Mouse (Mus musculus) MEL (cell line): ENCODE measurements around the gene Lcn10. TPM values are rescaled to one million over a fixed set of nuclear protein-coding genes. Genes with fewer than 3 reads are reported as not detected.

Experiments used
- DNase-seq: peaks from one replicate; pipeline ENCODE4 v3.0.0; 2011; ENCODE audit warnings: low read depth, low spot score
- H3K27ac ChIP-seq: 2 replicates; pipeline ENCODE4 v1.5.1; 2012; ENCODE audit warnings: low read depth, mild to moderate bottlenecking, control low read depth, low read length, moderate library complexity; ENCODE audit not compliant: control insufficient read depth
- H3K27me3 ChIP-seq, 2 experiments: fragments of 150-350 bp in 1 of 2; sonication (generic) in 1 of 2; 2 replicates each; pipeline ENCODE4 v1.6.1; 2012; ENCODE audit warnings: low read length in 2 of 2, mild to moderate bottlenecking in 2 of 2, improper control_type of control experiment in 1 of 2, moderate library complexity in 1 of 2; ENCODE audit not compliant: insufficient read depth in 2 of 2, control insufficient read depth in 1 of 2
- H3K36me3 ChIP-seq, 2 experiments: 2 replicates each; pipeline ENCODE4 v1.6.1; 2012 to 2014; ENCODE audit warnings: low read length in 2 of 2, improper control_type of control experiment in 1 of 2, inconsistent platforms in 1 of 2, mild to moderate bottlenecking in 1 of 2; ENCODE audit not compliant: insufficient read depth in 2 of 2, control insufficient read depth in 1 of 2
- H3K4me1 ChIP-seq, 2 experiments: fragments of 150-350 bp in 1 of 2; sonication (generic) in 1 of 2; 2 replicates each; pipeline ENCODE4 v1.6.1; 2012; ENCODE audit warnings: low read length in 2 of 2, improper control_type of control experiment in 1 of 2, mild to moderate bottlenecking in 1 of 2; ENCODE audit not compliant: insufficient read depth in 2 of 2, control insufficient read depth in 1 of 2
- H3K4me3 ChIP-seq, 2 experiments: fragments of 150-350 bp in 1 of 2; sonication (generic) in 1 of 2; 2 replicates each; pipeline ENCODE4 v1.5.1; 2012; ENCODE audit warnings: low read depth in 2 of 2, low read length in 2 of 2, mild to moderate bottlenecking in 2 of 2, moderate library complexity in 2 of 2, control low read depth in 1 of 2, improper control_type of control experiment in 1 of 2; ENCODE audit not compliant: control insufficient read depth in 1 of 2, insufficient read depth in 1 of 2
- H3K79me2 ChIP-seq: 2 replicates; pipeline ENCODE4 v1.6.1; 2012; ENCODE audit warnings: mild to moderate bottlenecking, low read length, moderate library complexity; ENCODE audit not compliant: control insufficient read depth, poor library complexity, insufficient read depth
- H3K9ac ChIP-seq: 2 replicates; pipeline ENCODE4 v1.6.1; 2012; ENCODE audit warnings: low read depth, mild to moderate bottlenecking, control low read depth, low read length, moderate library complexity; ENCODE audit not compliant: control insufficient read depth, poor library complexity, severe bottlenecking
- H3K9me3 ChIP-seq: fragments of 150-350 bp; sonication (generic); replicated peaks from 2 replicates; pipeline ENCODE4 v1.6.1; 2012; ENCODE audit warnings: mild to moderate bottlenecking, low read length, improper control_type of control experiment, moderate library complexity; ENCODE audit not compliant: insufficient read depth
- GABPA ChIP-seq: IDR thresholded peaks from 2 replicates; pipeline ENCODE4 v1.6.1; 2012; ENCODE audit warnings: low read depth, mild to moderate bottlenecking, inconsistent platforms, low read length, improper control_type of control experiment, moderate library complexity
- GATA1 ChIP-seq: IDR thresholded peaks from 2 replicates; pipeline ENCODE4 v1.6.1; 2011; ENCODE audit warnings: low read depth, low read length, improper control_type of control experiment
- JUND ChIP-seq: IDR thresholded peaks from 2 replicates; pipeline ENCODE4 v1.6.1; 2011; ENCODE audit warnings: low read depth, mild to moderate bottlenecking, improper control_type of control experiment, low read length
- MAFK ChIP-seq: IDR thresholded peaks from 2 replicates; pipeline ENCODE4 v1.6.1; 2011; ENCODE audit warnings: low read depth, mild to moderate bottlenecking, low read length, improper control_type of control experiment, borderline replicate concordance
- MEF2A ChIP-seq: IDR thresholded peaks from 2 replicates; pipeline ENCODE4 v1.6.1; 2014; ENCODE audit warnings: low read depth, mild to moderate bottlenecking, inconsistent platforms, low read length, improper control_type of control experiment; ENCODE audit not compliant: poor library complexity, insufficient replicate concordance, severe bottlenecking; ENCODE audit errors: extremely low read depth
- MYB ChIP-seq: IDR thresholded peaks from 2 replicates; pipeline ENCODE4 v1.6.1; 2011; ENCODE audit warnings: mild to moderate bottlenecking, low read depth, low read length, improper control_type of control experiment
- MYC ChIP-seq: IDR thresholded peaks from 2 replicates; pipeline ENCODE4 v1.6.1; 2011; ENCODE audit warnings: low read depth, mild to moderate bottlenecking, low read length, improper control_type of control experiment, moderate library complexity
- POLR2AphosphoS5 ChIP-seq: IDR thresholded peaks from 2 replicates; pipeline ENCODE4 v1.6.1; 2012; ENCODE audit warnings: low read depth, borderline replicate concordance, mild to moderate bottlenecking, inconsistent platforms, low read length, moderate library complexity, mixed read lengths
- TAL1 ChIP-seq: IDR thresholded peaks from 2 replicates; pipeline ENCODE4 v1.6.1; 2012; ENCODE audit warnings: mild to moderate bottlenecking, inconsistent platforms, low read length, moderate library complexity, mixed read lengths
- TBP ChIP-seq: IDR thresholded peaks from 2 replicates; pipeline ENCODE4 v1.8.0; 2011; ENCODE audit warnings: low read depth, low read length, improper control_type of control experiment
- TCF12 ChIP-seq: IDR thresholded peaks from 2 replicates; pipeline ENCODE4 v1.6.1; 2014; ENCODE audit warnings: low read depth, mild to moderate bottlenecking, inconsistent platforms, low read length, improper control_type of control experiment, moderate library complexity
- UBTF ChIP-seq: IDR thresholded peaks from 2 replicates; pipeline ENCODE4 v1.6.1; 2012; ENCODE audit warnings: low read depth, mild to moderate bottlenecking, inconsistent platforms, low read length, improper control_type of control experiment, moderate library complexity, borderline replicate concordance; ENCODE audit not compliant: insufficient read depth
- USF1 ChIP-seq: IDR thresholded peaks from 2 replicates; pipeline ENCODE4 v1.6.1; 2014; ENCODE audit warnings: low read depth, mild to moderate bottlenecking, inconsistent platforms, low read length, improper control_type of control experiment, moderate library complexity
- USF2 ChIP-seq, 2 experiments: IDR thresholded peaks; 2 replicates each; pipeline ENCODE4 v1.6.1; 2011 to 2012; ENCODE audit warnings: improper control_type of control experiment in 2 of 2, low read length in 2 of 2, borderline replicate concordance in 1 of 2, inconsistent platforms in 1 of 2, low read depth in 1 of 2, mild to moderate bottlenecking in 1 of 2; ENCODE audit not compliant: insufficient read depth in 1 of 2
- polyA plus RNA-seq, 2 experiments: library from polyadenylated mRNA; stranded (reverse) in 1 of 2; unstranded in 1 of 2; fragments of >175 nt in 1 of 2; fragments of >200 nt in 1 of 2; gene quantifications; 2 replicates each; pipeline versions ENCODE4 v1.2.1 to v1.2.4; 2012; ENCODE audit warnings: low replicate concordance in 2 of 2, low read depth in 1 of 2; ENCODE audit not compliant: insufficient read length in 2 of 2, insufficient read depth in 1 of 2, missing spikeins in 1 of 2
- total RNA-seq: library from RNA; depleted of rRNA; stranded (reverse); fragments of 300-350 nt; gene quantifications from 2 replicates; pipeline ENCODE4 v1.2.3, GENCODE M21; 2012; rRNA removed

The Lcn10 gene
- total RNA-seq (not detected in 2 replicates), polyA plus RNA-seq (not detected)

DNA sequence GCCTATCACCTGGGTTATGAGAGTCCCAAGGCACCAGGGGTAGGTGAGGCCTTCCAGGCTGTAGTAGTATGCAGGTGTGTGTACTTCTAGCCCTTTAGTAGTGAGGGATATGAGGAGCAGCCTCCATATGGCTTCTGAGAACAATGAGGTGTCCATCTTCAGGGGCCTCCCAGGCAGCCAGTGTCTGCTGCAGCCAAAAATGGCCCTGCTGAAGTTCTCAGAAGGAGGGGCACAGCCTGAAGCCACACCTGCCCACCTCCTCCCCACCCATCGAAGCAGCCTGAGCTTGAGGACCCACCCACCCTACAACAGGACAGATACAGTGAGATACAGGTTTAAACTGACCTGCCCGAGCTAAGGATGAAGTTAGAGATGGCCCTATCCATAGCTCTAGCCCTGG lies at the start of gene Lcn10:
Gene Lcn10, plus strand, starts transcription at position 301 of the 400 bp plus-strand sequence.
- H3K27ac ChIP-seq = no peak within 1 kb of the TSS
- no peaks in the 10 kb centered on the region for H3K36me3 ChIP-seq
- H3K27me3 ChIP-seq = no peaks in the 10 kb centered on the region
- no peak for TF ChIP-seq MYB
- TF ChIP-seq USF1 = no peak
- no peak for TF ChIP-seq GATA1
- TF ChIP-seq UBTF = no peak
- no peak for TF ChIP-seq TCF12
- TF ChIP-seq MEF2A = no peak
- TF ChIP-seq TBP = no peak
- no peak for TF ChIP-seq TAL1
- TF ChIP-seq JUND = no peak
- no peak for TF ChIP-seq POLR2AphosphoS5
- TF ChIP-seq GABPA = no peak
- no peak for TF ChIP-seq USF2 (IDR thresholded peaks at IDR 0.05; ENCODE audit: borderline replicate concordance in 1 of 2, insufficient read depth in 1 of 2, low read depth in 1 of 2, low read length in 2 of 2)
- no peaks in the 10 kb centered on the region for H3K4me1 ChIP-seq
- H3K4me3 ChIP-seq = no peak within 1 kb of the TSS
- DNase-seq = no peak
- H3K9ac ChIP-seq = no peak within 1 kb of the TSS
- no peaks in the 10 kb centered on the region; the same call in 1 of the 2 replicates for H3K79me2 ChIP-seq
- no peaks in the 10 kb centered on the region for H3K9me3 ChIP-seq

DNA sequence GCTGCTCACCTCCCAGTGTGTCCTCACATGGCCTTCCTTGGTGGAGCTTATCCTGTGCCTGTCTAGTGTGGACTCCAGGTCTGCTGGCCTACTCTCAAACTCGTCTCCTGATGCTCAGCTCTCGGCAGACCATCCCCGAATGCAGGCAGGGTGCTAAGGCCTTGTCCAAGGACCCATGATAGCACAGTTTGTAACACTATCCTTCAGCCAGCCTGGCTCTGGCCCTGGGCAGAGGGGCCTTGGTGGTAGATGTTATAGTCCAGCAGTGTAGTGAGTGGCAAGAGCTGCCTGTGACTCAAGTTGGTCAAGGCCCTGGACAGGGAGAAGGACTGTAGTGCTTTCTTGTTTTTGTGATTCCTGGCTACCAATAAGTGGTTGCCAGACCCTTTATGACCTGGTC lies 48.9 kb upstream of the Lcn10 start:
- no peak overlapping the region for H3K4me3 ChIP-seq
- no peaks in the 10 kb centered on the region for H3K79me2 ChIP-seq
- H3K9ac ChIP-seq = no peak overlapping the region
- peaks cover 0 to 4% of the 10 kb centered on the region in 2 experiments; a peak in 1 of 4 replicates for H3K27me3 ChIP-seq
- no peaks in the 10 kb centered on the region for H3K9me3 ChIP-seq
- TF ChIP-seq MAFK = no peak
- TF ChIP-seq MYC = no peak
- TF ChIP-seq, all 39 proteins: peak for 0
- H3K27ac ChIP-seq = no peak overlapping the region
- H3K36me3 ChIP-seq = no peaks in the 10 kb centered on the region
- no peaks in the 10 kb centered on the region for H3K4me1 ChIP-seq
- DNase-seq = no peak
